Mouse (Mus musculus) kidney, adult 2 months (tissue): Measurements from ENCODE around the gene App.

ENCODE experiments used
- CTCF ChIP-seq: fragments of 200-500 bp; conservative IDR thresholded peaks from 2 replicates; pipeline ENCODE4 v1.5.1; 2011; ENCODE audit warnings: low read depth, mild to moderate bottlenecking, control low read depth, low read length, moderate library complexity, mixed read lengths; ENCODE audit not compliant: insufficient read depth, insufficient read length
- POLR2A ChIP-seq: fragments of 200-500 bp; IDR thresholded peaks from one replicate; pipeline ENCODE4 v1.6.1; 2011; ENCODE audit warnings: low read depth, low read length, control low read depth

GRCm38 (mm10) chr16:85128693-85129657, 44.6 kb downstream of the App start:
- TF ChIP-seq POLR2A: no peak
- TF ChIP-seq CTCF: no peak
